Comparison of ENCODE assay signal across 9 mouse cellular contexts in genomic region chr3:38357905-38358491, GRCm38 (mm10).
DNase-seq lines count a peak whose midpoint lies in the region; ATAC-seq and TF ChIP-seq lines count a peak whose summit lies in the region.
"Had no signal": no experiment of that assay in that cellular context is flagged by ENCODE, and none has a peak within 500 bp of the region (broad histone marks: within the 10 kb centered on the region; RNA-seq: fewer than 3 reads in every experiment).

No protein-coding gene starts in this region.

- no peak for TF ChIP-seq CTCF in kidney, adult 2 months (conservative IDR thresholded peaks at IDR 0.05; ENCODE audit: insufficient read depth, insufficient read length, low read depth, low read length)

- no peak for TF ChIP-seq POLR2A in kidney, adult 2 months (IDR thresholded peaks at IDR 0.05; ENCODE audit: low read depth, low read length)

- 39% methylated on average over 14 of the region's 14 CpGs for WGBS in kidney, adult 2 months
- WGBS in kidney, embryonic 16.5 days, result 33% methylated on average over 14 of the region's 14 CpGs

- peak; percentile 8 for DNase-seq in kidney, adult 2 months
- peak; percentile 23 for DNase-seq in thymus, postnatal 0 days (ENCODE audit: low spot score)
- DNase-seq in thymus, postnatal 36 days, result no peak
- peak; percentile 60 for DNase-seq in heart, postnatal 4 days
- DNase-seq in ovary, postnatal 36 days (ENCODE audit: low spot score), result peak; percentile 19
- no peak for DNase-seq in layer of hippocampus, adult 11-12 months (ENCODE audit: low spot score)
- DNase-seq in cerebellum, adult 8-10 months, result no peak

- no peak overlapping the region for H3K27ac ChIP-seq in kidney, adult 2 months (ENCODE audit: insufficient read depth, low read depth, low read length)
- H3K27ac ChIP-seq in kidney, embryonic 16.5 days (ENCODE audit: low read length), result no peak overlapping the region

- H3K4me3 ChIP-seq in kidney, adult 2 months (ENCODE audit: insufficient read depth, low read depth, low read length), result no peak overlapping the region
- H3K4me3 ChIP-seq in kidney, embryonic 16.5 days (ENCODE audit: low read length), result no peak overlapping the region
- H3K4me3 ChIP-seq: myocyte had no signal

- no peaks in the 10 kb centered on the region for H3K4me1 ChIP-seq in kidney, adult 2 months (ENCODE audit: control insufficient read depth, insufficient read depth, low read length)
- peaks cover 19% of the 10 kb centered on the region for H3K4me1 ChIP-seq in kidney, embryonic 16.5 days (ENCODE audit: insufficient read depth, low read length)

- no peak for ATAC-seq in kidney, embryonic 16.5 days (ENCODE audit: low FRiP score, low TSS enrichment)

- H3K9me3 ChIP-seq in kidney, embryonic 16.5 days (ENCODE audit: low read length), result no peaks in the 10 kb centered on the region

- H3K27me3 ChIP-seq in kidney, adult 2 months (replicated peaks; ENCODE audit: control insufficient read depth, insufficient read depth, low read length), result no peaks in the 10 kb centered on the region
- no peaks in the 10 kb centered on the region for H3K27me3 ChIP-seq in kidney, embryonic 16.5 days (ENCODE audit: insufficient read depth, low read length)

- no peak overlapping the region for H3K9ac ChIP-seq in kidney, embryonic 16.5 days (replicated peaks; ENCODE audit: low read length)

- no peak overlapping the region for H3K4me2 ChIP-seq in kidney, embryonic 16.5 days (replicated peaks; ENCODE audit: low read depth, low read length)

- no peaks in the 10 kb centered on the region for H3K36me3 ChIP-seq in kidney, adult 2 months (ENCODE audit: control insufficient read depth, insufficient read depth, low read length)
- H3K36me3 ChIP-seq in kidney, embryonic 16.5 days (ENCODE audit: insufficient read depth, low read length), result no peaks in the 10 kb centered on the region

Comparison
In these comparisons a context has a peak if more than half of its experiments do, and no peak if none do; other contexts are left out.
1. DNase-seq: peak in kidney, adult 2 months (single experiment), thymus, postnatal 0 days (single experiment), heart, postnatal 4 days (single experiment) and ovary, postnatal 36 days (single experiment); none in thymus, postnatal 36 days (0 of 2), layer of hippocampus, adult 11-12 months (single experiment) and cerebellum, adult 8-10 months (single experiment).